Mouse (Mus musculus): ENCODE results near the gene Fscn3. TPM values are rescaled to one million over a fixed set of nuclear protein-coding genes. Genes with fewer than 3 reads are reported as not detected.

Gene Fscn3
- polyA plus RNA-seq, 1 experiment from 2014 or later, result 0.08 TPM

GRCm38 (mm10) chr6:28416981-28417380 is 10.6 kb upstream of the Fscn3 start:
- Histone ChIP-seq H3K27me3 (no peaks in the 10 kb centered on the region), H3K36me3 (peaks cover 42% of the 10 kb centered on the region), H3K4me1 (peaks cover 43% of the 10 kb centered on the region), H3K27ac (no peak overlapping the region), H3K9me3 (replicated peaks) (no peaks in the 10 kb centered on the region), H3K9ac (no peak overlapping the region), H3K4me3 (replicated peaks) (no peak overlapping the region), H3K4me2 (no peak overlapping the region)
- WGBS, result 48% methylated on average over 4 of the region's 4 CpGs
- no peak for ATAC-seq (replicated peaks; ENCODE audit: low FRiP score)

- ATAC-seq (replicated peaks; ENCODE audit: low FRiP score), result no peak
- Histone ChIP-seq H3K4me2 (peak overlapping the region; percentile 41), H3K9ac (no peak overlapping the region), H3K4me3 (replicated peaks) (no peak overlapping the region), H3K27ac (peak overlapping the region; percentile 27; the same call in 1 of the 2 replicates), H3K9me3 (replicated peaks) (no peaks in the 10 kb centered on the region), H3K27me3 (no peaks in the 10 kb centered on the region), H3K4me1 (peaks cover 51% of the 10 kb centered on the region), H3K36me3 (peaks cover 42% of the 10 kb centered on the region)
- WGBS, result 64% methylated on average over 14 of the region's 14 CpGs
Measured at GRCm38 (mm10) chr6:28418449-28418848, 9.1 kb upstream of the Fscn3 start.

GRCm38 (mm10) chr6:28419673-28420072 is 7.9 kb upstream of the Fscn3 start:
- H3K4me3 ChIP-seq (replicated peaks), result 0 out of 2 replicates have a peak overlapping the region, but pooled peaks have one; percentile 71
- WGBS, result 71% methylated on average over 2 of the region's 2 CpGs
- H3K27me3 ChIP-seq, result no peaks in the 10 kb centered on the region
- ATAC-seq (replicated peaks; ENCODE audit: low FRiP score), result no peak
- no peaks in the 10 kb centered on the region for H3K9me3 ChIP-seq (replicated peaks)
- H3K4me2 ChIP-seq, result peak overlapping the region; percentile 89; the same call in 1 of the 2 replicates
- no peak overlapping the region for H3K27ac ChIP-seq
- H3K36me3 ChIP-seq, result peaks cover 41% of the 10 kb centered on the region
- 0 out of 2 replicates have a peak overlapping the region, but pooled peaks have one; percentile 1 for H3K9ac ChIP-seq
- H3K4me1 ChIP-seq, result peaks cover 57% of the 10 kb centered on the region

GRCm38 (mm10) chr6:28420361-28420760 is 7.2 kb upstream of the Fscn3 start:
- Histone ChIP-seq H3K36me3 (peaks cover 39% of the 10 kb centered on the region), H3K9ac (peak overlapping the region; percentile 68; the same call in 1 of the 2 replicates), H3K4me1 (peaks cover 61% of the 10 kb centered on the region), H3K4me3 (replicated peaks) (peak overlapping the region; percentile 71), H3K27me3 (no peaks in the 10 kb centered on the region), H3K27ac (no peak overlapping the region), H3K9me3 (replicated peaks) (no peaks in the 10 kb centered on the region), H3K4me2 (peak overlapping the region; percentile 89)
- no peak for ATAC-seq (replicated peaks; ENCODE audit: low FRiP score)
- 83% methylated on average over 17 of the region's 17 CpGs for WGBS

GRCm38 (mm10) chr6:28420865-28421264 is 6.7 kb upstream of the Fscn3 start:
- Histone ChIP-seq H3K4me3 (replicated peaks) (peak overlapping the region; percentile 71), H3K9me3 (replicated peaks) (no peaks in the 10 kb centered on the region), H3K4me2 (peak overlapping the region; percentile 89), H3K27me3 (no peaks in the 10 kb centered on the region), H3K9ac (peak overlapping the region; percentile 68), H3K4me1 (peaks cover 61% of the 10 kb centered on the region), H3K36me3 (peaks cover 39% of the 10 kb centered on the region), H3K27ac (peak overlapping the region; percentile 67)
- WGBS, result 15% methylated on average over 13 of the region's 13 CpGs
- ATAC-seq (replicated peaks; ENCODE audit: low FRiP score), result no peak

GRCm38 (mm10) chr6:28421469-28422000 is 6.1 kb upstream of the Fscn3 start:
- Histone ChIP-seq H3K9me3 (replicated peaks) (no peaks in the 10 kb centered on the region), H3K27me3 (no peaks in the 10 kb centered on the region), H3K4me2 (peak overlapping the region; percentile 89), H3K36me3 (peaks cover 39% of the 10 kb centered on the region), H3K4me1 (peaks cover 61% of the 10 kb centered on the region), H3K27ac (peak overlapping the region; percentile 67), H3K4me3 (replicated peaks) (peak overlapping the region; percentile 71), H3K9ac (peak overlapping the region; percentile 68)
- peak; percentile 89 for ATAC-seq (replicated peaks; ENCODE audit: low FRiP score)
- under 1% methylated on average over 27 of the region's 27 CpGs for WGBS

- no peaks in the 10 kb centered on the region for H3K9me3 ChIP-seq (replicated peaks)
- WGBS, result 72% methylated on average over 15 of the region's 15 CpGs
- peaks cover 38% of the 10 kb centered on the region for H3K36me3 ChIP-seq
- H3K27me3 ChIP-seq, result no peaks in the 10 kb centered on the region
- no peak for ATAC-seq (replicated peaks; ENCODE audit: low FRiP score)
- H3K4me2 ChIP-seq, result peak overlapping the region; percentile 64
- H3K27ac ChIP-seq, result peak overlapping the region; percentile 57
- peaks cover 51% of the 10 kb centered on the region for H3K4me1 ChIP-seq
- peak overlapping the region; percentile 68 for H3K4me3 ChIP-seq (replicated peaks)
- no peak overlapping the region for H3K9ac ChIP-seq
Measured at GRCm38 (mm10) chr6:28422651-28423290, 4.8 kb upstream of the Fscn3 start.

- under 1% methylated on average over 25 of the region's 42 CpGs for WGBS
- H3K9ac ChIP-seq, result peak within 1 kb of the TSS; percentile 87
- no peaks in the 10 kb centered on the region for H3K9me3 ChIP-seq (replicated peaks)
- ATAC-seq (replicated peaks; ENCODE audit: low FRiP score), result peak; percentile 70
- H3K4me2 ChIP-seq, result peak within 1 kb of the TSS; percentile 89
- peak within 1 kb of the TSS; percentile 81 for H3K27ac ChIP-seq
- peaks cover 32% of the 10 kb centered on the region for H3K36me3 ChIP-seq
- H3K4me1 ChIP-seq, result peaks cover 45% of the 10 kb centered on the region
- no peaks in the 10 kb centered on the region for H3K27me3 ChIP-seq
- H3K4me3 ChIP-seq (replicated peaks), result peak within 1 kb of the TSS; percentile 68
Measured at GRCm38 (mm10) chr6:28423313-28423712, 4.3 kb upstream of the Fscn3 start, which contains the start of gene Arf5. Arf5 (plus strand) TSS chr6:28423560.

- Histone ChIP-seq H3K27me3 (no peaks in the 10 kb centered on the region), H3K4me1 (peaks cover 39% of the 10 kb centered on the region), H3K4me3 (replicated peaks) (peak overlapping the region; percentile 68), H3K9me3 (replicated peaks) (no peaks in the 10 kb centered on the region), H3K27ac (peak overlapping the region; percentile 81), H3K36me3 (peaks cover 25% of the 10 kb centered on the region), H3K9ac (peak overlapping the region; percentile 87), H3K4me2 (peak overlapping the region; percentile 64)
- 9% methylated on average over 45 of the region's 46 CpGs for WGBS
- ATAC-seq (replicated peaks; ENCODE audit: low FRiP score), result peak; percentile 61
Measured at GRCm38 (mm10) chr6:28423767-28424695, 3.6 kb upstream of the Fscn3 start.

- no peak for ATAC-seq (replicated peaks; ENCODE audit: low FRiP score)
- Histone ChIP-seq H3K27ac (no peak overlapping the region), H3K27me3 (no peaks in the 10 kb centered on the region), H3K9ac (no peak overlapping the region), H3K9me3 (replicated peaks) (no peaks in the 10 kb centered on the region), H3K4me3 (replicated peaks) (no peak overlapping the region), H3K4me1 (peaks cover 33% of the 10 kb centered on the region), H3K4me2 (peak overlapping the region; percentile 64), H3K36me3 (peaks cover 22% of the 10 kb centered on the region)
- WGBS, result 88% methylated on average over 6 of the region's 6 CpGs
Measured at GRCm38 (mm10) chr6:28425019-28425418, 2.6 kb upstream of the Fscn3 start.

GRCm38 (mm10) chr6:28428290-28428689 is 701 bp downstream of the Fscn3 start, which contains the start of gene Gcc1:
Gcc1 (minus strand) TSS chr6:28428390.
- H3K9ac ChIP-seq, result no peak within 1 kb of the TSS
- 94% methylated on average over 3 of the region's 3 CpGs for WGBS
- ATAC-seq (replicated peaks; ENCODE audit: low FRiP score), result no peak

More at GRCm38 (mm10) chr6:28428290-28428689, 701 bp downstream of the Fscn3 start, which contains the start of gene Gcc1:
- H3K4me3 ChIP-seq (replicated peaks), result no peak within 1 kb of the TSS
- H3K27ac ChIP-seq, result no peak within 1 kb of the TSS
- no peak within 1 kb of the TSS for H3K4me2 ChIP-seq
- peaks cover 22% of the 10 kb centered on the region for H3K36me3 ChIP-seq
- H3K4me1 ChIP-seq, result peaks cover 10% of the 10 kb centered on the region
- no peaks in the 10 kb centered on the region for H3K9me3 ChIP-seq (replicated peaks)
- no peaks in the 10 kb centered on the region for H3K27me3 ChIP-seq

All from kidney, embryonic 15.5 days (tissue).